Mouse (Mus musculus): ENCODE data around the gene Fam83f.
"Not testable (repeated sequence)": the region's sequence is repeated elsewhere in the genome, so short reads cannot be mapped to it uniquely, and the experiment has no call there.

Fam83f gene

GRCm38 (mm10) chr15:80732266-80733030, 60.8 kb downstream of the Fam83f start:
- DNase-seq (ENCODE audit: low read depth, low spot score), result no peak
- H3K27me3 ChIP-seq (ENCODE audit: control insufficient read depth, insufficient read depth, low read length, poor library complexity, severe bottlenecking), result no peaks in the 10 kb centered on the region
- H3K36me3 ChIP-seq (ENCODE audit: control insufficient read depth, insufficient read depth, low read length, poor library complexity, severe bottlenecking), result no peaks in the 10 kb centered on the region

- no peaks in the 10 kb centered on the region for H3K36me3 ChIP-seq (ENCODE audit: control insufficient read depth, insufficient read depth, low read length, poor library complexity, severe bottlenecking)
- no peaks in the 10 kb centered on the region for H3K27me3 ChIP-seq (ENCODE audit: control insufficient read depth, insufficient read depth, low read length, poor library complexity, severe bottlenecking)
- DNase-seq (ENCODE audit: low read depth, low spot score), result peak; percentile 70
Measured at GRCm38 (mm10) chr15:80735300-80735699, 63.7 kb downstream of the Fam83f start.

GRCm38 (mm10) chr15:80735708-80736107, 64.1 kb downstream of the Fam83f start:
- DNase-seq (ENCODE audit: low read depth, low spot score); H3K27me3 ChIP-seq (ENCODE audit: control insufficient read depth, insufficient read depth, low read length, poor library complexity, severe bottlenecking); H3K36me3 ChIP-seq (ENCODE audit: control insufficient read depth, insufficient read depth, low read length, poor library complexity, severe bottlenecking): not testable (repeated sequence)

GRCm38 (mm10) chr15:80736553-80736952, 64.9 kb downstream of the Fam83f start:
- no peaks in the 10 kb centered on the region for H3K27me3 ChIP-seq (ENCODE audit: control insufficient read depth, insufficient read depth, low read length, poor library complexity, severe bottlenecking)
- peak; percentile 45 for DNase-seq (ENCODE audit: low read depth, low spot score)
- H3K36me3 ChIP-seq (ENCODE audit: control insufficient read depth, insufficient read depth, low read length, poor library complexity, severe bottlenecking), result no peaks in the 10 kb centered on the region

GRCm38 (mm10) chr15:80738244-80738643, 66.6 kb downstream of the Fam83f start:
- Histone ChIP-seq H3K36me3 (ENCODE audit: control insufficient read depth, insufficient read depth, low read length, poor library complexity, severe bottlenecking) (no peaks in the 10 kb centered on the region; the same call in 1 of the 2 replicates), H3K27me3 (ENCODE audit: control insufficient read depth, insufficient read depth, low read length, poor library complexity, severe bottlenecking) (no peaks in the 10 kb centered on the region)
- no peak for DNase-seq (ENCODE audit: low read depth, low spot score)

GRCm38 (mm10) chr15:80739972-80740371, 68.3 kb downstream of the Fam83f start:
- DNase-seq (ENCODE audit: low read depth, low spot score), result no peak
- H3K27me3 ChIP-seq (ENCODE audit: control insufficient read depth, insufficient read depth, low read length, poor library complexity, severe bottlenecking), result no peaks in the 10 kb centered on the region
- H3K36me3 ChIP-seq (ENCODE audit: control insufficient read depth, insufficient read depth, low read length, poor library complexity, severe bottlenecking), result no peaks in the 10 kb centered on the region; the same call in 1 of the 2 replicates

GRCm38 (mm10) chr15:80741836-80742235, 70.2 kb downstream of the Fam83f start:
- DNase-seq (ENCODE audit: low read depth, low spot score), result no peak
- H3K27me3 ChIP-seq (ENCODE audit: control insufficient read depth, insufficient read depth, low read length, poor library complexity, severe bottlenecking), result no peaks in the 10 kb centered on the region
- H3K36me3 ChIP-seq (ENCODE audit: control insufficient read depth, insufficient read depth, low read length, poor library complexity, severe bottlenecking), result no peaks in the 10 kb centered on the region; the same call in 1 of the 2 replicates

GRCm38 (mm10) chr15:80742991-80743474, 71.4 kb downstream of the Fam83f start:
- DNase-seq (ENCODE audit: low read depth, low spot score), result peak; percentile 30
- Histone ChIP-seq H3K36me3 (ENCODE audit: control insufficient read depth, insufficient read depth, low read length, poor library complexity, severe bottlenecking) (no peaks in the 10 kb centered on the region; the same call in 1 of the 2 replicates), H3K27me3 (ENCODE audit: control insufficient read depth, insufficient read depth, low read length, poor library complexity, severe bottlenecking) (no peaks in the 10 kb centered on the region)

DNA sequence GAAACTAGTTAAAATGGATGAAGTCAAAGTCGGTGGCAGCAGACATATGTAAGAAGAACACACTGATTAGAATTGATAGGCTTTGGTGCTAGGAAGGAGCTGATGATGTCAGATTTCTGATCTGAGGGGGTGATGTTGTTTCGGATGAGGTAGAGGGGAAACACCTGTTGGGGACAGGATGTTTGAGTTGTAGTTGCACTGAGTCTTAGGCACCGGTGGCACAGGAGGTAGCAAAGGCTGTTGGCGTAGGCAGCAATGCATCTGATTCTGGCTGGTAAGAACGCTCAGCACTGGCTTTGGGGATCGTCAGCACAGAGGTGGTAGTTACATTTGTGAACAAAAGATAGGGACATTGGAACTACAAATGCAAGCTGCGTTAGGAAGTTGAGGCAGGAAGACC, 72.0 kb downstream of the Fam83f start:
- peak; percentile 76 for DNase-seq (ENCODE audit: low read depth, low spot score)
- Histone ChIP-seq H3K27me3 (ENCODE audit: control insufficient read depth, insufficient read depth, low read length, poor library complexity, severe bottlenecking) (no peaks in the 10 kb centered on the region), H3K36me3 (ENCODE audit: control insufficient read depth, insufficient read depth, low read length, poor library complexity, severe bottlenecking) (no peaks in the 10 kb centered on the region; the same call in 1 of the 2 replicates)

DNA sequence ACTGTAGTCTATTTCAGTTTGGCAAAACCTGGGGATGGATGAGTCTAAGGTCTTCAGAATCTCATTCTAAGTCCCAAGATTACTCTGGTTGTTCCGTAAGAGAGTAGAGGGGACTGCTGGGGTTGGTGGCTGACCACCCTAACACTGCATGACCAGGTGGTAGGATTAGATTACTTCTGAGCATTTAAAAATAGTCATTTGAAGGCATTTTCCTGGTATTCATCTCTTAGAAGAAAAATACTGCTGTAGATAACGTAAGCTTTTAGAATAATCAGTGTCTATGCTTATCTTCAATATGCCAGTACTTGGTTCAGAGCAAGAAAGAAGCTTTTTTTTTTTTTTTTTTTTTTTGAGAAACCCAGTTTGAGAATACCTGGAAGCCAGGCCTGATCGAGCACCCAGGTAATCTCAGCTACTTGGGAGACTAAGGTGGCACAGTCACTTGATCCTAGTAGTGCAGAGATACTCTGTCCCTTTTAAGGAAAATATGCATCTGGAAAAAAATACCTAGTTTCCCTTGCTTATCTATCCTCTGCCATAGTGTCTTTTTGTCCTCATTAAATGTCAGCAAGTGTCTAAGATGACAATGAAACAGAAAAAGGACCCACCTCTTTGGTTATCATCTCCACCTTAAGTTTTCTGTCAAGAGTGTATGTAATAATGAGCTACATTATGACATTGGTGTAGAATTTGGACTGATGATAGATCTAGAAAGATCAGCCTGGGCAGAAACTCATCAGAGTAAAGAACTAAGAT, 73.2 kb downstream of the Fam83f start:
- no peak for DNase-seq (ENCODE audit: low read depth, low spot score)
- Histone ChIP-seq H3K36me3 (ENCODE audit: control insufficient read depth, insufficient read depth, low read length, poor library complexity, severe bottlenecking) (no peaks in the 10 kb centered on the region; the same call in 1 of the 2 replicates), H3K27me3 (ENCODE audit: control insufficient read depth, insufficient read depth, low read length, poor library complexity, severe bottlenecking) (no peaks in the 10 kb centered on the region)

DNA sequence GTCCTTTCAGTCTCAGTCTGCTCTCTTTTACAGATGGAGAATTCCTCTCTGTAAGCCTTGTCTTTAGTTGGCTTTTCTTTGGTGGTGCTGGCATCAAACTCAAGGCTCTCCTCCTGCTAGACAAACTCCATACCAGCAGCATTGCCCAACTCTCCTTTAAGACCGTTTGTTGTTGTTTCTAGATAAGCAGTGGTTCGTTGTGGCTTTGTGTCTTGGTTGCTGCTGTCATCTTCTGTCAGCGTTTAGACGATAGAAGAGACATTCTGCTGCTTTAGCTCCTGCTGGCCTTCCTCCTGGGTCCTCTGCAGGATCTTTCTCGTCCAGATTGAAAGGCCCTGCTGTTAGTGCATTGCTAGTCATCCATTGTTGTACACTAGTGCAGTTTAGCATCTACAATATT, 77.3 kb downstream of the Fam83f start:
- no peaks in the 10 kb centered on the region; the same call in 1 of the 2 replicates for H3K36me3 ChIP-seq (ENCODE audit: control insufficient read depth, insufficient read depth, low read length, poor library complexity, severe bottlenecking)
- H3K27me3 ChIP-seq (ENCODE audit: control insufficient read depth, insufficient read depth, low read length, poor library complexity, severe bottlenecking), result no peaks in the 10 kb centered on the region
- no peak for DNase-seq (ENCODE audit: low read depth, low spot score)

All from splenic B cell, adult 2 months (primary cell).